19 mouse cellular contexts compared by ENCODE assay signal in genomic region chr11:11862502-11862901, GRCm38 (mm10). TPM values are rescaled to one million over a fixed set of nuclear protein-coding genes. Genes with fewer than 3 reads are reported as not detected.
DNase-seq lines count a peak whose midpoint lies in the region; ATAC-seq and TF ChIP-seq lines count a peak whose summit lies in the region.
"Had no signal": no experiment of that assay in that cellular context is flagged by ENCODE, and none has a peak within 500 bp of the region (broad histone marks: within the 10 kb centered on the region; RNA-seq: fewer than 3 reads in every experiment).

No protein-coding gene starts in this region.

- peak overlapping the region; percentile 16; the same call in 1 of the 2 replicates for H3K27ac ChIP-seq in heart, embryonic 13.5 days (replicated peaks)
- peak overlapping the region; percentile 76; the same call in 1 of the 2 replicates for H3K27ac ChIP-seq in embryonic facial prominence, embryonic 15.5 days (replicated peaks)
- peak overlapping the region; percentile 3; the same call in 1 of the 2 replicates for H3K27ac ChIP-seq in limb, embryonic 14.5 days (replicated peaks; ENCODE audit: low read depth, low read length)
- H3K27ac ChIP-seq: forebrain, embryonic 15.5 days; hindbrain, embryonic 14.5 days; liver, embryonic 12.5 days had no signal

- H3K27me3 ChIP-seq in heart, embryonic 13.5 days (replicated peaks): no peaks in the 10 kb centered on the region
- H3K27me3 ChIP-seq in embryonic facial prominence, embryonic 15.5 days: no peaks in the 10 kb centered on the region
- H3K27me3 ChIP-seq in limb, embryonic 14.5 days (ENCODE audit: control insufficient read depth, insufficient read depth, low read length): no peaks in the 10 kb centered on the region
- H3K27me3 ChIP-seq: forebrain, embryonic 15.5 days; liver, embryonic 12.5 days had no signal

- TF ChIP-seq POLR2A in limb, embryonic 14.5 days (IDR thresholded peaks at IDR 0.05; ENCODE audit: borderline replicate concordance, extremely low read depth, insufficient read depth, insufficient read length): no peak

- H3K4me3 ChIP-seq in heart, embryonic 13.5 days: no peak overlapping the region
- H3K4me3 ChIP-seq in embryonic facial prominence, embryonic 15.5 days (replicated peaks): no peak overlapping the region
- H3K4me3 ChIP-seq in limb, embryonic 14.5 days (replicated peaks; ENCODE audit: low read length): no peak overlapping the region
- H3K4me3 ChIP-seq: forebrain, embryonic 15.5 days; liver, embryonic 12.5 days; megakaryocyte, embryonic 14.5 days had no signal

- no peak overlapping the region for H3K9ac ChIP-seq in heart, embryonic 13.5 days
- H3K9ac ChIP-seq in embryonic facial prominence, embryonic 15.5 days: no peak overlapping the region
- H3K9ac ChIP-seq in limb, embryonic 14.5 days (ENCODE audit: low read depth, low read length, severe bottlenecking): no peak overlapping the region
- H3K9ac ChIP-seq: forebrain, embryonic 15.5 days; hindbrain, embryonic 14.5 days; liver, embryonic 12.5 days had no signal

- no peak overlapping the region for H3K4me2 ChIP-seq in heart, embryonic 13.5 days
- H3K4me2 ChIP-seq in embryonic facial prominence, embryonic 15.5 days (replicated peaks): no peak overlapping the region
- no peak overlapping the region for H3K4me2 ChIP-seq in limb, embryonic 14.5 days (replicated peaks; ENCODE audit: low read depth, low read length, severe bottlenecking)
- H3K4me2 ChIP-seq: forebrain, embryonic 15.5 days; hindbrain, embryonic 14.5 days; liver, embryonic 12.5 days had no signal

- H3K9me3 ChIP-seq in heart, embryonic 13.5 days: no peaks in the 10 kb centered on the region
- H3K9me3 ChIP-seq in embryonic facial prominence, embryonic 15.5 days (replicated peaks): no peaks in the 10 kb centered on the region
- no peaks in the 10 kb centered on the region for H3K9me3 ChIP-seq in limb, embryonic 14.5 days (ENCODE audit: control insufficient read depth, low read length)
- H3K9me3 ChIP-seq: forebrain, embryonic 15.5 days; liver, embryonic 12.5 days; megakaryocyte, embryonic 14.5 days had no signal

- H3K36me3 ChIP-seq in heart, embryonic 13.5 days: no peaks in the 10 kb centered on the region
- no peaks in the 10 kb centered on the region for H3K36me3 ChIP-seq in embryonic facial prominence, embryonic 15.5 days
- H3K36me3 ChIP-seq in limb, embryonic 14.5 days (ENCODE audit: control insufficient read depth, insufficient read depth, low read length): no peaks in the 10 kb centered on the region
- H3K36me3 ChIP-seq: forebrain, embryonic 15.5 days; liver, embryonic 12.5 days had no signal

- H3K4me1 ChIP-seq in heart, embryonic 13.5 days: peaks cover 23% of the 10 kb centered on the region
- 0 out of 2 replicates have a peak, but pooled peaks cover 3% of the 10 kb centered on the region for H3K4me1 ChIP-seq in embryonic facial prominence, embryonic 15.5 days
- H3K4me1 ChIP-seq in limb, embryonic 14.5 days (ENCODE audit: control insufficient read depth, insufficient read depth, low read length): peaks cover 14% of the 10 kb centered on the region; the same call in 1 of the 2 replicates
- H3K4me1 ChIP-seq: liver, embryonic 12.5 days had no signal

- no peak for DNase-seq in heart, adult 8-10 months (ENCODE audit: low spot score)
- DNase-seq in 3T3-L1 (ENCODE audit: low read depth, low spot score): peak; percentile 72
- no peak for DNase-seq in limb, embryonic 14.5 days (ENCODE audit: low spot score)
- DNase-seq in kidney, adult 9 months: no peak
- no peak for DNase-seq in cerebellum, adult 8-10 months
- no peak for DNase-seq in cerebellum, adult 9-10 months
- DNase-seq: adrenal gland, postnatal 25 days; cerebellum, adult 2 months; kidney, adult 18-20 months; kidney, postnatal 14 days; right cerebral cortex, postnatal 25 days; thymus, adult 18-20 months had no signal

- WGBS in heart, embryonic 13.5 days: 70% methylated on average over 1 of the region's 1 CpGs
- WGBS in embryonic facial prominence, embryonic 15.5 days: 60% methylated on average over 1 of the region's 1 CpGs
- 53% methylated on average over 1 of the region's 1 CpGs for WGBS in limb, embryonic 14.5 days

- ATAC-seq in heart, embryonic 13.5 days (ENCODE audit: extremely low read depth, insufficient number of reproducible peaks, low FRiP score, low TSS enrichment): no peak
- ATAC-seq in embryonic facial prominence, embryonic 15.5 days (ENCODE audit: insufficient number of reproducible peaks, low FRiP score, low TSS enrichment, low read depth): no peak
- ATAC-seq in limb, embryonic 14.5 days (ENCODE audit: low FRiP score, low read depth): peak; percentile 20; the same call in 1 of the 2 replicates
- ATAC-seq: forebrain, embryonic 15.5 days; liver, embryonic 12.5 days; lung, postnatal 0 days had no signal

RNA-seq across cellular contexts. Expression of gene Ddc, which starts 35.4 kb away (rescaled TPM):
- 64.6 and 78.2 TPM in 2 replicates for polyA plus RNA-seq in heart, embryonic 13.5 days (2015; fragmentation: Nextera tagmentation; extraction: Ambion mirVana)
- 1 to 10 TPM in 2 of 4 experiments, under 1 TPM in 2; 0.66 to 1.2 (median 0.93) TPM for total RNA-seq in heart, adult 8-10 months (2022)
- 20.7 and 24.2 TPM in 2 replicates for polyA plus RNA-seq in embryonic facial prominence, embryonic 15.5 days (2015; fragmentation: Nextera tagmentation; extraction: Ambion mirVana)
- polyA plus RNA-seq in limb, embryonic 14.5 days (2012; rRNA removed): 10.9 and 12.6 TPM in 2 replicates
- polyA plus RNA-seq in limb, embryonic 14.5 days (2014; fragmentation: Nextera tagmentation; extraction: Ambion mirVana): 16.5 and 20.7 TPM in 2 replicates

RNA-seq across cellular contexts. Expression of gene Fignl1, which starts 53.7 kb away (rescaled TPM):
- 52.9 and 58.7 TPM in 2 replicates for polyA plus RNA-seq in heart, embryonic 13.5 days (2015; fragmentation: Nextera tagmentation; extraction: Ambion mirVana)
- under 1 TPM; 0.28 to 0.46 (median 0.37) TPM for total RNA-seq in heart, adult 8-10 months (2022)
- 43.1 and 45.2 TPM in 2 replicates for polyA plus RNA-seq in embryonic facial prominence, embryonic 15.5 days (2015; fragmentation: Nextera tagmentation; extraction: Ambion mirVana)
- polyA plus RNA-seq in limb, embryonic 14.5 days (2012; rRNA removed): 20.0 and 21.2 TPM in 2 replicates
- polyA plus RNA-seq in limb, embryonic 14.5 days (2014; fragmentation: Nextera tagmentation; extraction: Ambion mirVana): 43.2 and 46.5 TPM in 2 replicates

Comparison
In these comparisons a context has a peak if more than half of its experiments do, and no peak if none do; other contexts are left out.
1. H3K27ac ChIP-seq: peak in every context shown above with its lines; median percentile 76 in embryonic facial prominence, embryonic 15.5 days; 16 in heart, embryonic 13.5 days; 3 in limb, embryonic 14.5 days.